Mouse (Mus musculus): ENCODE measurements around the gene Rhox4d. TPM values are rescaled to one million over a fixed set of nuclear protein-coding genes. Genes with fewer than 3 reads are reported as not detected.
"Not testable (repeated sequence)": the region's sequence is repeated elsewhere in the genome, so short reads cannot be mapped to it uniquely, and the experiment has no call there.

The Rhox4d gene
- polyA plus RNA-seq (2016; fragmentation: Nextera tagmentation; extraction: Ambion mirVana), result 0.45 TPM in 1 of 2 replicates, not detected in the other

- not testable (repeated sequence) for H3K4me1 ChIP-seq; H3K36me3 ChIP-seq; H3K9me3 ChIP-seq (replicated peaks); H3K4me2 ChIP-seq (replicated peaks); ATAC-seq (ENCODE audit: low FRiP score); H3K27ac ChIP-seq; H3K27me3 ChIP-seq; H3K4me3 ChIP-seq; H3K9ac ChIP-seq
- 91% methylated on average over 14 of the region's 18 CpGs for WGBS
These were observed at the start of gene Rhox4d for GRCm38 (mm10) chrX:37514059-37514458. Gene Rhox4d (plus strand): TSS chrX:37514359.

GRCm38 (mm10) chrX:37480037-37480436 is 34.1 kb upstream of the Rhox4d start, which contains the start of gene Rhox4c:
Gene Rhox4c (plus strand): TSS chrX:37480337.
- H3K27ac ChIP-seq; H3K9ac ChIP-seq; ATAC-seq (ENCODE audit: low FRiP score); H3K36me3 ChIP-seq; H3K4me2 ChIP-seq (replicated peaks); H3K9me3 ChIP-seq (replicated peaks); H3K4me1 ChIP-seq; H3K27me3 ChIP-seq; H3K4me3 ChIP-seq: not testable (repeated sequence)
- WGBS, result 93% methylated on average over 14 of the region's 14 CpGs

DNA sequence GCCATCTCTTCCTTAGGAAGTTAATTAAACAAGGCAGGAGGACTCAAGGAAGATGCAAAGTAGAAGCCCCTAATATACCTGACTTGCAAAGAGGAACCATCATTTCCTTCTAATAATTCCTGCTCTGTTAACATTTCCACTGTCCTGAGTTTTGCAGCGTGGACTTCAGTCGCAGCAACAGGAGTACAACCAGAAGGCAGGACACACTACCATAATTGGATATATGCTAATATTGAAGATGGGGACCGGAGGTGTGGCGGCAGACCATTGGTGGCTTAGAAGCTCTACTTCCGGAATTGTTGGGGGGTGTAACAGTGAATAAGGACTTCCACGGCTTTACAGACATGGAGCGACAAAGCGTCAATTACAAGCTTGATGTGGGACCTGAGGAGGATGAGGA is 16.0 kb downstream of the Rhox4d start, which contains the start of gene Rhox2e:
Gene Rhox2e, plus strand, starts transcription at position 301 of the 400 bp plus-strand sequence.
- not testable (repeated sequence) for H3K4me2 ChIP-seq (replicated peaks); H3K27ac ChIP-seq; H3K27me3 ChIP-seq; ATAC-seq (ENCODE audit: low FRiP score); H3K9ac ChIP-seq; H3K9me3 ChIP-seq (replicated peaks); H3K4me1 ChIP-seq; H3K4me3 ChIP-seq; H3K36me3 ChIP-seq
- WGBS, result 96% methylated on average over 2 of the region's 8 CpGs

GRCm38 (mm10) chrX:37541719-37542118 is 27.6 kb downstream of the Rhox4d start, which contains the start of gene Rhox3e:
Gene Rhox3e (plus strand): TSS chrX:37542019.
- 88% methylated on average over 1 of the region's 4 CpGs for WGBS
- not testable (repeated sequence) for H3K9ac ChIP-seq; H3K9me3 ChIP-seq (replicated peaks); H3K27ac ChIP-seq; H3K36me3 ChIP-seq; H3K27me3 ChIP-seq; H3K4me2 ChIP-seq (replicated peaks); ATAC-seq (ENCODE audit: low FRiP score); H3K4me1 ChIP-seq; H3K4me3 ChIP-seq

GRCm38 (mm10) chrX:37557112-37557511 is 43.0 kb downstream of the Rhox4d start, which contains the start of gene Rhox4e:
Gene Rhox4e (plus strand): TSS chrX:37557412.
- H3K4me2 ChIP-seq (replicated peaks); H3K9me3 ChIP-seq (replicated peaks); H3K9ac ChIP-seq; H3K27ac ChIP-seq; H3K27me3 ChIP-seq; H3K4me1 ChIP-seq; ATAC-seq (ENCODE audit: low FRiP score); H3K4me3 ChIP-seq; H3K36me3 ChIP-seq: not testable (repeated sequence)
- over 99% methylated on average over 10 of the region's 18 CpGs for WGBS

Other genes starting within 250 kb of the Rhox4d start
- gene Rhox4a, start 249.0 kb upstream of the Rhox4d start, polyA plus RNA-seq (2016; fragmentation: Nextera tagmentation; extraction: Ambion mirVana), result 1.8 TPM in 1 of 2 replicates, not detected in the other
- gene Rhox3a2, start 134.3 kb upstream of the Rhox4d start, polyA plus RNA-seq (2016; fragmentation: Nextera tagmentation; extraction: Ambion mirVana), result not detected in 2 replicates
- 6.9 and 7.8 TPM in 2 replicates for gene Rhox4a2, start 123.5 kb upstream of the Rhox4d start, polyA plus RNA-seq (2016; fragmentation: Nextera tagmentation; extraction: Ambion mirVana)
- 0.67 and 1.2 TPM in 2 replicates for gene Rhox2b, start 102.3 kb upstream of the Rhox4d start, polyA plus RNA-seq (2016; fragmentation: Nextera tagmentation; extraction: Ambion mirVana)
- 1.6 and 2.4 TPM in 2 replicates for gene Rhox4b, start 81.9 kb upstream of the Rhox4d start, polyA plus RNA-seq (2016; fragmentation: Nextera tagmentation; extraction: Ambion mirVana)
- 2.9 and 3.1 TPM in 2 replicates for gene Rhox2c, start 60.7 kb upstream of the Rhox4d start, polyA plus RNA-seq (2016; fragmentation: Nextera tagmentation; extraction: Ambion mirVana)
- not detected in 2 replicates for gene Rhox3c, start 55.8 kb upstream of the Rhox4d start, polyA plus RNA-seq (2016; fragmentation: Nextera tagmentation; extraction: Ambion mirVana)
- gene Rhox4c, start 34.0 kb upstream of the Rhox4d start, polyA plus RNA-seq (2016; fragmentation: Nextera tagmentation; extraction: Ambion mirVana), result not detected in 2 replicates
- 0.54 TPM in 1 of 2 replicates, not detected in the other for gene Rhox2d, start 20.9 kb upstream of the Rhox4d start, polyA plus RNA-seq (2016; fragmentation: Nextera tagmentation; extraction: Ambion mirVana)
- 0.61 TPM in 1 of 2 replicates, not detected in the other for gene Rhox2e, start 16.1 kb downstream of the Rhox4d start, polyA plus RNA-seq (2016; fragmentation: Nextera tagmentation; extraction: Ambion mirVana)
- gene Rhox3e, start 27.7 kb downstream of the Rhox4d start, polyA plus RNA-seq (2016; fragmentation: Nextera tagmentation; extraction: Ambion mirVana), result not detected in 2 replicates
- not detected in 2 replicates for gene Rhox4e, start 43.1 kb downstream of the Rhox4d start, polyA plus RNA-seq (2016; fragmentation: Nextera tagmentation; extraction: Ambion mirVana)
- 1.2 TPM in 1 of 2 replicates, not detected in the other for gene Rhox2f, start 57.0 kb downstream of the Rhox4d start, polyA plus RNA-seq (2016; fragmentation: Nextera tagmentation; extraction: Ambion mirVana)
- gene Rhox3f, start 66.6 kb downstream of the Rhox4d start, polyA plus RNA-seq (2016; fragmentation: Nextera tagmentation; extraction: Ambion mirVana), result not detected in 2 replicates
- gene Rhox4f, start 93.3 kb downstream of the Rhox4d start, polyA plus RNA-seq (2016; fragmentation: Nextera tagmentation; extraction: Ambion mirVana), result not detected in 2 replicates
- not detected in 2 replicates for gene Rhox3g, start 114.3 kb downstream of the Rhox4d start, polyA plus RNA-seq (2016; fragmentation: Nextera tagmentation; extraction: Ambion mirVana)
- 1.1 TPM in 1 of 2 replicates, not detected in the other for gene Rhox2g, start 129.1 kb downstream of the Rhox4d start, polyA plus RNA-seq (2016; fragmentation: Nextera tagmentation; extraction: Ambion mirVana)
- gene Rhox4g, start 137.0 kb downstream of the Rhox4d start, polyA plus RNA-seq (2016; fragmentation: Nextera tagmentation; extraction: Ambion mirVana), result not detected in 2 replicates
- gene Rhox3h, start 154.4 kb downstream of the Rhox4d start, polyA plus RNA-seq (2016; fragmentation: Nextera tagmentation; extraction: Ambion mirVana), result not detected in 2 replicates
- gene Rhox2h, start 158.9 kb downstream of the Rhox4d start, polyA plus RNA-seq (2016; fragmentation: Nextera tagmentation; extraction: Ambion mirVana), result 0.53 TPM in 1 of 2 replicates, not detected in the other